In genomic region chr4:48481287-48481686, GRCm38 (mm10) we compare ENCODE assay signal across 8 mouse cellular contexts. TPM values are rescaled to one million over a fixed set of nuclear protein-coding genes. Genes with fewer than 3 reads are reported as not detected.
A peak's percentile ranks its signal among the peaks of the same experiment; 100 is the strongest.
DNase-seq lines count a peak whose midpoint lies in the region.

No protein-coding gene starts in this region.

- DNase-seq in heart, postnatal 4 days: peak; percentile 45
- DNase-seq in heart, adult 9 months (ENCODE audit: low spot score in 2 of 2): no peak
- DNase-seq in 3T3-L1 (ENCODE audit: low read depth, low spot score) (peak; percentile 71), NIH3T3 (ENCODE audit: low read depth) (peak; percentile 60)
- peak; percentile 36 for DNase-seq in forelimb bud, embryonic 11.5 days (ENCODE audit: low read depth, low spot score)
- DNase-seq in mesoderm, embryonic 11.5 days (ENCODE audit: low read depth, low spot score): peak; percentile 35
- no peak for DNase-seq in right cerebral cortex, postnatal 36 days (ENCODE audit: low spot score in 2 of 2)
- DNase-seq in cerebellum, adult 9-10 months: no peak

RNA-seq across cellular contexts. Expression of gene Tex10, which starts 8.0 kb away (rescaled TPM):
- total RNA-seq in heart, postnatal 4 days (2021): 10 to 100 TPM; 15.6 to 16.5 TPM

RNA-seq across cellular contexts. Expression of gene Msantd3, which starts 58.4 kb away (rescaled TPM):
- 10 to 100 TPM; 35.6 to 38.4 TPM for total RNA-seq in heart, postnatal 4 days (2021)

Comparison
In these comparisons a context has a peak if more than half of its experiments do, and no peak if none do; other contexts are left out.
1. DNase-seq: peak in heart, postnatal 4 days (single experiment), 3T3-L1 (single experiment), NIH3T3 (single experiment), forelimb bud, embryonic 11.5 days (single experiment) and mesoderm, embryonic 11.5 days (single experiment); none in heart, adult 9 months (0 of 2), right cerebral cortex, postnatal 36 days (0 of 2) and cerebellum, adult 9-10 months (single experiment).